Mouse (Mus musculus): Measurements from ENCODE around the gene Cacfd1.

The Cacfd1 gene

GRCm38 (mm10) chr2:27027618-27028436 lies 18.1 kb downstream of the Cacfd1 start, which contains the start of gene Slc2a6:
Gene Slc2a6, minus strand, starts transcription at chr2:27027998.
- DNase-seq, result peak; percentile 95

GRCm38 (mm10) chr2:27028437-27029015 lies 18.8 kb downstream of the Cacfd1 start:
- no peak for DNase-seq

- DNase-seq, result no peak
These were observed 22.6 kb downstream of the Cacfd1 start for GRCm38 (mm10) chr2:27032361-27032760.

- DNase-seq, result no peak
These were observed 26.3 kb downstream of the Cacfd1 start for GRCm38 (mm10) chr2:27036003-27036402.

GRCm38 (mm10) chr2:27037008-27037407 lies 27.3 kb downstream of the Cacfd1 start:
- no peak for DNase-seq

- no peak for DNase-seq
These were observed 28.9 kb downstream of the Cacfd1 start for GRCm38 (mm10) chr2:27038596-27038995.

GRCm38 (mm10) chr2:27039286-27039685 lies 29.6 kb downstream of the Cacfd1 start:
- DNase-seq, result no peak

GRCm38 (mm10) chr2:27042131-27042844 lies 32.6 kb downstream of the Cacfd1 start:
- no peak for DNase-seq

GRCm38 (mm10) chr2:27043461-27043860 lies 33.7 kb downstream of the Cacfd1 start:
- DNase-seq, result peak; percentile 90

GRCm38 (mm10) chr2:27044166-27044565 lies 34.4 kb downstream of the Cacfd1 start:
- DNase-seq, result no peak

- DNase-seq, result no peak
These were observed 34.9 kb downstream of the Cacfd1 start for GRCm38 (mm10) chr2:27044641-27045040.

- no peak for DNase-seq
These were observed 36.4 kb downstream of the Cacfd1 start for GRCm38 (mm10) chr2:27045979-27046770.

GRCm38 (mm10) chr2:27049408-27049807 lies 39.7 kb downstream of the Cacfd1 start:
- DNase-seq, result no peak

GRCm38 (mm10) chr2:27058251-27058650 lies 48.5 kb downstream of the Cacfd1 start:
- no peak for DNase-seq

- DNase-seq, result no peak
These were observed 49.0 kb downstream of the Cacfd1 start for GRCm38 (mm10) chr2:27058751-27059150.

- DNase-seq, result no peak
These were observed 49.5 kb downstream of the Cacfd1 start for GRCm38 (mm10) chr2:27059187-27059586.

GRCm38 (mm10) chr2:27067124-27067523 lies 57.4 kb downstream of the Cacfd1 start:
- DNase-seq, result no peak

- DNase-seq, result no peak
These were observed 58.3 kb downstream of the Cacfd1 start for GRCm38 (mm10) chr2:27067996-27068395.

GRCm38 (mm10) chr2:27069646-27070045 lies 59.9 kb downstream of the Cacfd1 start:
- DNase-seq, result no peak

GRCm38 (mm10) chr2:27070247-27070813 lies 60.6 kb downstream of the Cacfd1 start:
- DNase-seq, result no peak

Data from layer of hippocampus, adult 9-11 months (tissue).